Mouse (Mus musculus) cerebellum, adult (tissue): Measurements from ENCODE around the gene Map4k4.

ENCODE experiments used
- ATAC-seq: cut with Nextera tagmentation; 2 replicates; pipeline ENCODE4 v1.9.2; 2017; ENCODE audit warnings: mild to moderate bottlenecking, moderate library complexity, mixed read lengths; ENCODE audit not compliant: insufficient number of reproducible peaks, low FRiP score, low TSS enrichment

Gene Map4k4

GRCm38 (mm10) chr1:39982727-39983487, 82.2 kb downstream of the Map4k4 start:
- no peak for ATAC-seq

DNA sequence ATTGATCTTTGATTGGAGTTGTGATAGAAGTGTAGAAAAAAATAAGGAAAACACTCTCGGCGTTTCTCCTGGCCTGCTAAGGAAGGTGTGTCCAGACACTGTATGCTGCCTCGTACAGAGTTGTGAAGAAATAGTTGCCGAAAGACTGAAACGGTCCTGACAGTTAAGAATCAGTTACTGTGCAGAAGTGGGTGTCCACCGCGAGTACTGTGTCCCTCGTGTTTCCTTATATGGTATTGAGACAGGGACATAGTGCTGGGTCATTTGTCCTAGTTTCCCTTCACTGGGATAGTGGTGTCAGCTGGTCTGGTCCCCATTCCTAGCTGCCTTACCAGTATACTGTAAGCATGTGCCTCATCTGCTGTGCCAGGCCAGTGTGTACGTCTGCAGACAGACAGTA, 83.6 kb downstream of the Map4k4 start:
- no peak for ATAC-seq

DNA sequence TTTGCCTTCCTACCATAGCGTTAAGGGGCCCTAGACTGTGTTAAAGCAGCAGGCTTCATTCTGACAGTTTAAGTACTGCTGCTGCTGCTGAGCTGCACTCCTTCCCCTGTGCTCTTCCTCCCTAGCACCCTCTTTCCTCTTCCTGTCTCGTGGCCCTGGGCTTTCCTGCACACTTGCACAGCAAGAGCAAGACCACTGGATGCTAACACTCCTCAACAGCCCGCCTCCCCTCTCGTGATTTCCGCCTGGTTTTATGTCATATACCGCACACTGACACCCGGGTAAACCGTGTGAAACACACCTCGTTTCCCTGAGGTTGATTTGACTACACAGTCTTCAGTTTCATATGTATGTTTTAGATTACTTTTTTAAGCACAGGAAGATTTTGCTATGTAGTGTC, 86.1 kb downstream of the Map4k4 start:
- ATAC-seq: no peak

GRCm38 (mm10) chr1:39988841-39989240, 88.1 kb downstream of the Map4k4 start:
- ATAC-seq: 0 out of 2 replicates have a peak, but pooled peaks have one; percentile 31

GRCm38 (mm10) chr1:39990041-39990440, 89.3 kb downstream of the Map4k4 start:
- ATAC-seq: no peak

- no peak for ATAC-seq
Observed at GRCm38 (mm10) chr1:39993921-39994320, 93.2 kb downstream of the Map4k4 start.

- ATAC-seq: no peak
Observed at GRCm38 (mm10) chr1:39995593-39995992, 94.9 kb downstream of the Map4k4 start.

DNA sequence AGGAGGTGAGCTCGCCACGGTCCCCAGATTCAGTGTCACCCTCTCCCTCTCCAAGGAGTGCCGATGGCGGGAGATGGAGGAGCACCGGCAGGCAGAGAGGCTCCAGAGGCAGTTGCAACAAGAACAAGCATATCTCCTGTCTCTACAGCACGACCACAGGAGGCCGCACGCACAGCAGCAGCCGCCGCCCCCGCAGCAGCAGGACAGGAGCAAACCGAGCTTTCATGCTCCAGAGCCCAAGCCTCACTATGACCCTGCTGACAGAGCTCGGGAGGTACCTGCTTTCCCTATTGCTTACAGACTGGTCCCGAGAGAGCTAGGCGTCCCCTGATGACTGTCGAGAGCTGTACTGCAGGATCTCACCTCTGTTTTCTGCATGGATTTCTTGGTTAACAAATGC, 99.8 kb downstream of the Map4k4 start:
- ATAC-seq: no peak

DNA sequence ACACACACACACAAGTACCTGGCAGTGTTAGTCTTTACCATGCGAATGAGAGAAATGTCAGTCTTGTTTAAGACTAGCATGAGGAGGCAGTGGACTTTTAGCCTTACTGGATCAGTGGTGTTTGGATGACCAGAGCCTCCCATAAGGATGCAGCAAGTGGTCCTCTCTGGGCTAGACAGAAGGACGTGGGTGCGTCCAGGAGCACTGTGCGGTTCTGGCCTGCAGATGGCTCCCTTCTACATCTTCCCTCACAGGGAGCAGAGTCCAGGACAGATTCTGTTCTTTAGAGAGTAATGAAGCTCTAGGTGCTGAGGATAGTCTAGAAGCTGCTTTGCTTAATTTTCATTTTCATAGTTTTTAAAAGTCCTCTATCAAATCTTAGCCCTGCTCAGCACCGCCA, 100.2 kb downstream of the Map4k4 start:
- ATAC-seq: peak; percentile 78

DNA sequence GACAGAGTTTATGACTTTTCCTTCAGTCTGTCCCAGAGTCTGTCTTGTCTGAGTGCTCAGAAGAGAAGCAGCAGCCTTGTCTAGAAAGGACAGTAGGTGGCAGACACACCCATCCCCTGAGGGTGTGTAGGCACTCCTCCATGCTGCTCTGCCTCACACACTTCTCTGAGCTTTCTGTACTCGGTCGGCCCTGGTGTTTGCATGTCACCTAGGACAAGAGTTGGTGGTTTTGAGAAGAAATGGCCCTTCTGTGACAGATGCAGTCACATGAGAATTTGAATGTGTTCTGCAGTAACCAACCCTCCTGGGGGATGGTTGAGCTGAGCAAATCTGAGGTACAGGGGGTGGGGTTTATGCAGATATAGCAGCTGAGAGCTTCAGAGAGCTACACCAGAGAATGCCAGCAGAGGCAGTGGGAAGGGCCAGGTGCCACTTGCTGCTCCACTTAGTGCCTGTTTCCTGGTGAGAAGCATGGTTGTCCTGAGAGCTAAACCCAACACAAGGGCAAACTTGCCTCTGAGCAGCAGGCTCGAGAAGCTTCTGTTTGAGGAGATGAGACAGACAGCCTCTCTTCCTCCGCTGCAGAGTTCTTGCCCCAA, 101.5 kb downstream of the Map4k4 start:
- ATAC-seq: no peak

GRCm38 (mm10) chr1:40006043-40006651, 105.4 kb downstream of the Map4k4 start:
- ATAC-seq: no peak

- no peak for ATAC-seq
Observed at GRCm38 (mm10) chr1:40007962-40008471, 107.3 kb downstream of the Map4k4 start.

DNA sequence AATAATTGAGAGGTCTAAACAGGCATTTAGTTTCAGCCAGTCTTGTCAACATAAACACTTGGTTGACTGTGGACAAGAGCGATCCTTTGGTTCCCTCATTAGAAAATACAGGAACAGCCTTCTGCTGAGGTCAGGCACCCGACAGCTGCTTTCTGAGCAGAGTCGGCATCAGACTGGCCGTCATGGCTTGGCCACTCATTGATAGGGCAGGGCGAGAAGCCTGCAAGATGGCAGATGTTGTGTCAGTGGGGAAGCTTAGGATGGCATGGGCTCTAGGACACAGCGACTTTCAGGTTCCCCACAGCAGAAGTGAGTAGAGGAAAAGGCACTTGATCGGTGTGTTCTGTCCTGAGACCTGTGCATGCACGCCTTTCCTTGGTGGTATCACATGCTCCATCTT, 112.0 kb downstream of the Map4k4 start:
- ATAC-seq: no peak

DNA sequence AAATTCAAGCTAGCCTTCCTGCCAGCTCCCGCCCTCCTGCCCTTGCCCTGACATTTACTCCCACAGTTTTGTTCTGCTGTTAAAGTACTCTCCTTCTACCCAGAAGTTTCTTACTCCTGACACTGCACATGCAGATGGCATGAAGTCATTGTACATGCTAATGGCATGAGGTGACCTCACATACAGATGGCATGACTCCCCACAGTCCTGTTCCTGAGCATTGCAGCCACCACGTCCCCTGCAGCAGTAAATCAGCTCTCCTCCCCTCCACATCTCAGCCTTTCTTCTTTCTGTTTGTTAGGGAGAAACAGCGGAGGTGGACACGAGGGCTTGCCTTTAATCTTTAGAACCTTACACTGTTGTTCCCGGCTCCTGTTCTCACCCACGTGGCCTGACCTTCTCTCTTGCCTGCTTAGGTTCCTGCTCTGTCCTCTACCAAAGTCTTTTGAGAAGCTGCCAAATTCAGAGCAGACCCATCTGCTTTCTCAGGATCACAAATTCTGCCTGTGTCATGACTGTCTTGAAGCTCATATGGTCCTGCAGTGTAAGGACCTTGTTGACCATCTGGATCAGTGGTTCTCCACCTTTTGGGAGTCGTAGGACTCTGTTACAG, 114.5 kb downstream of the Map4k4 start:
- peak; percentile 75 for ATAC-seq

- ATAC-seq: no peak
Observed at GRCm38 (mm10) chr1:40021617-40022016, 120.9 kb downstream of the Map4k4 start.

DNA sequence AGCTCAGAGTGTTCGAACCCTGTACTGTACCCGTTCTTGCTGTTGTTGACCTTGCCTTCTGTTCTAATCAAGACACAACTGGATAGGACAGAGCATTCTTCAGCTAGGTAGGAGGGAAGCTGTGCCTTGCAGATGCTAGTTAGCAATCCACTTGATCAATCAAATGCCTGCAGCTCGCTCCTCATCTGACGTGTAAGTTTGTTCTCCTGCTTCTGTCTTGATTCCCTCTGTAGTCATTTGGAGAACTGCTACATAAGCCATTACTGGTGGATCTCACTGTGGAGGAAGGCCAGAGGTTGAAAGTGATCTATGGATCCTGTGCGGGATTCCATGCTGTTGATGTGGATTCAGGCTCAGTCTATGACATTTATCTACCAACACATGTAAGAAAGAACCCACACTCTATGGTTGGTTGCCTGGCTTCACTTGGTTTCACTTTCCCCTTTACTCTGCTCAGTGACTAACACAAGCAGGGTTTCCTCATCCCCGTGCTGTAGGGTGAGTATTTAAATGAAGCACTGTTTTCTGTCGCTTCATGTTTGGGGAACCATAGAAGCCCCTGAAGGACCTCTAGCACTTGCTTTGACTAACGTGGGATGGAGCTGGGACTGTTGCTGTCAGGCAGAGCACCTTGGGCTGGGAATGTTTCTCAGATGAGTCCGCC, 121.9 kb downstream of the Map4k4 start:
- ATAC-seq: no peak

GRCm38 (mm10) chr1:40023206-40023605, 122.5 kb downstream of the Map4k4 start:
- ATAC-seq: no peak

DNA sequence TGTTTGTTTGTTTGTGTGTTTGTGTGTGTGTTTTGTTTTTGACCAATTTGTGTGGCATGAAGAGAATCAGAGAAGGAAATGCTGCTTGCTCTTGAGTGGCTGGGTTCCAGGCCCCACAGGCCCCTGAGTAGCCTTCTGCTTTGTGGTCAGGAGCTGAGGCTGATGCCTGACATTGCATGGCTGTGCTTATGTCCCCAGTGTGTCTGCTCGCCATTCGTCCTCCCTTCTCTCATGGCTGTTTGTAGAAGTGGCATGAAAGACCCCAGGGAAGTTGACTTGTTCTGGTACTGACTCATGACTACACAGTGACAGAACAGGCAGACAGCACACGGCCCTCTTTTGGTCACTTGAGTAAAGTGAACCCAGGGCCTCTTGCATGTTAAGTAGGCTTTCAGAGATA, 123.0 kb downstream of the Map4k4 start:
- no peak for ATAC-seq

DNA sequence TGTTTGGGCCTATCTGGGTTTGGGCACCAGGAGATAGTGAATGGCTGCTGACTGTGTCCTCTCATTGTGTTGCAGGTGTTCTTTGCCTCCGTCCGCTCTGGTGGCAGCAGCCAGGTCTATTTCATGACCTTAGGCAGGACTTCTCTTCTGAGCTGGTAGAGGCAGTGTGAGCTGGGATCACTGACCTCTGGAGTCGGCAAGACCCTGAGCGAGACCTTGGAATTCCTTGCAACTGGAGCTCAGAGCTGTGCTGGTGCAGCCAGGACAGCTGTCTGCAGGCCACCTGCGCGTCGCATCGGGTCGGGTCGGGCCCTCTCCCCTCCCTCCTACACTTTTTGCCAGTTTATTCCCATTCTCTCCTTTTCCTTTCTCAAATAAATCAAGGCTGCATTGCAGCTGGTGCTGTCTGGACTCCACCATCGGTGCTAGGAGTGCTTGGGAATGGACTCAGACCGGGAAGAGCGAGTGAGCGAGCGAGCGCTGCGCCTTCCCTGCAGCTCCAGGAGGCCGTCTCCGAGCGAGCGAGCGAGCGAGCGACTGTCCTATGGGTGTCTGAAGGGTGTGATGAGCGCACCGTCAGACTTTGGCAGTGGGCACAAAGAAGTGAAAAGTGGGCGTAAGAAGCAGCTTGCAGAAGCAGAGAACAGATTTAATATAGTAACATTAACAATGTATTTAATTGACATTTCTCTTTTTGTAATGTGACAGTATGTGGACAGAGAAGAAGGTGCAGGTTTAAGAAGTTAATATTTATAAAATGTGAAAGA, 124.0 kb downstream of the Map4k4 start:
- no peak for ATAC-seq

DNA sequence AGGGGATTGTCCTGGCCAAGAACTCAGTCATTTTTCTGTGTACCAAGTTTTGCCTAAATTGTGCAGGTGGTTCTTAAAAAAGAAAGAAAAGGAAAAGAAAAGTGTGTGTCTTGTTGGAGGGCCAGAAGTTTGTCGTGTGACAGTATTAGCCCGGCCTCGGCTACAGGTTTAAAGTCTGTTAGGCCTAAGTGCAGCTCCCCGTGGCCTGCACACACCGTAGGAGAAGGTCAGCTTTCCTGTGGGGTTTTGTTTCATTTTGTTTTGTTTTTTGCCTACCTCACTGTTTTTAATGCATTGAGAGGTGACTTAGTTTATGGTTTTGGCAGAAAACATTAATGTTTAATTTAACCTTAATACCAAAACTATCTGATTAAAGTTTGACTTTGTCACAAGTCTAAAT, 124.7 kb downstream of the Map4k4 start:
- no peak for ATAC-seq
